Mouse (Mus musculus): ENCODE measurements around the gene Myl6b. TPM values are rescaled to one million over a fixed set of nuclear protein-coding genes. Genes with fewer than 3 reads are reported as not detected.

The Myl6b gene
- polyA plus RNA-seq, 1 experiment from 2014 or later, result 54.1 TPM

- DNase-seq (ENCODE audit: low read depth, low spot score) (no peak), ATAC-seq (peak; percentile 27)
- ChIA-PET POLR2A (interaction anchor here (0.9 to 1.7 kb wide), 6 partner anchors 9 to 143 kb away, joined by 3 to 7 read pairs (median 5); no protein-coding TSS in a partner anchor), CTCF (interaction anchor here (0.9 to 1.1 kb wide), 2 partner anchors 55 to 80 kb away, joined by 3 read pairs; no protein-coding TSS in a partner anchor)
- H3K27me3 ChIP-seq, result no peaks in the 10 kb centered on the region
- in situ Hi-C loops (cut with MboI; ENCODE audit: low pct_unique_long_range_greater_than_20kb), result no loop called here
- TF ChIP-seq CTCF (IDR thresholded peaks at IDR 0.05), result no peak
Observed at GRCm38 (mm10) chr10:128490232-128490631, 8.3 kb downstream of the Myl6b start.

GRCm38 (mm10) chr10:128489785-128490184 lies 8.7 kb downstream of the Myl6b start:
- ChIA-PET POLR2A (interaction anchor here (0.9 to 1.7 kb wide), 5 partner anchors 10 to 143 kb away, joined by 3 to 7 read pairs (median 4); no protein-coding TSS in a partner anchor), CTCF (interaction anchor here (0.9 to 1.5 kb wide), 3 partner anchors 20 to 79 kb away, joined by 3 read pairs; no protein-coding TSS in a partner anchor)
- in situ Hi-C loops (cut with MboI; ENCODE audit: low pct_unique_long_range_greater_than_20kb), result no loop called here
- no peak for DNase-seq (ENCODE audit: low read depth, low spot score)
- no peak for ATAC-seq
- TF ChIP-seq CTCF (IDR thresholded peaks at IDR 0.05), result no peak
- H3K27me3 ChIP-seq, result no peaks in the 10 kb centered on the region

GRCm38 (mm10) chr10:128489380-128489779 lies 9.1 kb downstream of the Myl6b start:
- H3K27me3 ChIP-seq, result no peaks in the 10 kb centered on the region
- no peak for TF ChIP-seq CTCF (IDR thresholded peaks at IDR 0.05)
- in situ Hi-C loops (cut with MboI; ENCODE audit: low pct_unique_long_range_greater_than_20kb), result no loop called here
- ChIA-PET CTCF (interaction anchor here (0.9 to 1.5 kb wide), 3 partner anchors 20 to 79 kb away, joined by 3 read pairs; no protein-coding TSS in a partner anchor), POLR2A (interaction anchor here (1.0 to 1.5 kb wide), 4 partner anchors 13 to 46 kb away, joined by 4 to 6 read pairs (median 4); partner anchors contain the start of gene Esyt1)
- DNase-seq (ENCODE audit: low read depth, low spot score) (peak; percentile 44), ATAC-seq (peak; percentile 18)

GRCm38 (mm10) chr10:128488776-128489175 lies 9.7 kb downstream of the Myl6b start:
- H3K27me3 ChIP-seq, result no peaks in the 10 kb centered on the region
- in situ Hi-C loops (cut with MboI; ENCODE audit: low pct_unique_long_range_greater_than_20kb), result no loop called here
- TF ChIP-seq CTCF (IDR thresholded peaks at IDR 0.05), result no peak
- DNase-seq (ENCODE audit: low read depth, low spot score) (no peak), ATAC-seq (no peak)
- POLR2A ChIA-PET, result interaction anchor here (1.0 to 1.5 kb wide), 2 partner anchors 29 to 37 kb away, joined by 4 read pairs; partner anchors contain the start of gene Esyt1
- CTCF ChIA-PET, result interaction anchor here (1.2 to 1.5 kb wide), 2 partner anchors 19 to 21 kb away, joined by 3 read pairs; no protein-coding TSS in a partner anchor

- ATAC-seq (no peak), DNase-seq (ENCODE audit: low read depth, low spot score) (no peak)
- no peak for TF ChIP-seq CTCF (IDR thresholded peaks at IDR 0.05)
- ChIA-PET POLR2A (interaction anchor here (0.8 to 1.9 kb wide), 4 partner anchors 12 to 111 kb away, joined by 3 to 8 read pairs (median 4); partner anchors contain the start of genes Ankrd52 and Esyt1), CTCF (interaction anchor here (1.1 to 1.5 kb wide), 4 partner anchors 11 to 22 kb away, joined by 3 to 6 read pairs (median 3); no protein-coding TSS in a partner anchor)
- in situ Hi-C loops (cut with MboI; ENCODE audit: low pct_unique_long_range_greater_than_20kb), result no loop called here
- no peaks in the 10 kb centered on the region for H3K27me3 ChIP-seq
Observed at GRCm38 (mm10) chr10:128487861-128488712, 10.4 kb downstream of the Myl6b start.

- no peaks in the 10 kb centered on the region for H3K27me3 ChIP-seq
- DNase-seq (ENCODE audit: low read depth, low spot score) (no peak), ATAC-seq (no peak)
- in situ Hi-C loops (cut with MboI; ENCODE audit: low pct_unique_long_range_greater_than_20kb), result no loop called here
- ChIA-PET CTCF (interaction anchor here (1.2 to 1.4 kb wide), 2 partner anchors 9 to 26 kb away, joined by 3 to 6 read pairs; no protein-coding TSS in a partner anchor), POLR2A (no interaction called here)
- TF ChIP-seq CTCF (IDR thresholded peaks at IDR 0.05), result no peak
Observed at GRCm38 (mm10) chr10:128486370-128486769, 12.1 kb downstream of the Myl6b start.

GRCm38 (mm10) chr10:128474366-128474765 lies 24.1 kb downstream of the Myl6b start:
- CTCF ChIA-PET, result no interaction called here
- in situ Hi-C loops (cut with MboI; ENCODE audit: low pct_unique_long_range_greater_than_20kb), result no loop called here
- TF ChIP-seq CTCF (IDR thresholded peaks at IDR 0.05), result no peak

GRCm38 (mm10) chr10:128460270-128460630 lies 38.2 kb downstream of the Myl6b start:
- CTCF ChIA-PET, result interaction anchor here (0.8 to 2.5 kb wide), 6 partner anchors 9 to 50 kb away, joined by 3 to 8 read pairs (median 3); no protein-coding TSS in a partner anchor
- no peak for TF ChIP-seq CTCF (IDR thresholded peaks at IDR 0.05)
- in situ Hi-C loops (cut with MboI; ENCODE audit: low pct_unique_long_range_greater_than_20kb), result loop anchor here (5.0 kb wide), 1 partner anchor 77 kb away; no protein-coding TSS in a partner anchor
- POLR2A ChIA-PET, result interaction anchor here (0.6 to 1.8 kb wide), 7 partner anchors 9 to 123 kb away, joined by 3 to 8 read pairs (median 4); partner anchors contain the start of gene Zc3h10
- H3K27me3 ChIP-seq, result no peaks in the 10 kb centered on the region
- DNase-seq (ENCODE audit: low read depth, low spot score), result no peak
- ATAC-seq, result no peak

More at GRCm38 (mm10) chr10:128474366-128474765, 24.1 kb downstream of the Myl6b start:
- DNase-seq (ENCODE audit: low read depth, low spot score) (no peak), ATAC-seq (no peak)
- H3K27me3 ChIP-seq, result no peaks in the 10 kb centered on the region
- POLR2A ChIA-PET, result no interaction called here

- DNase-seq (ENCODE audit: low read depth, low spot score), result no peak
- no peaks in the 10 kb centered on the region for H3K27me3 ChIP-seq
- ChIA-PET CTCF (interaction anchor here (0.8 to 2.5 kb wide), 8 partner anchors 10 to 87 kb away, joined by 3 to 8 read pairs (median 3); no protein-coding TSS in a partner anchor), POLR2A (interaction anchor here (0.6 to 1.8 kb wide), 7 partner anchors 9 to 123 kb away, joined by 3 to 8 read pairs (median 4); partner anchors contain the start of gene Zc3h10)
- ATAC-seq, result peak; percentile 15
- TF ChIP-seq CTCF (IDR thresholded peaks at IDR 0.05), result no peak
- in situ Hi-C loops (cut with MboI; ENCODE audit: low pct_unique_long_range_greater_than_20kb), result loop anchor here (5.0 kb wide), 4 partner anchors 52 to 122 kb away; partner anchors contain the start of genes Coq10a and Cs
Observed at GRCm38 (mm10) chr10:128459409-128460269, 38.8 kb downstream of the Myl6b start.

Data from Patski (cell line).